Mouse (Mus musculus) myocyte (in vitro differentiated cells): ENCODE measurements around the gene Lcn2. TPM values are rescaled to one million over a fixed set of nuclear protein-coding genes. Genes with fewer than 3 reads are reported as not detected.
A peak's percentile ranks its signal among the peaks of the same experiment; 100 is the strongest.

Experiments
- H3K27me3 ChIP-seq: one replicate; pipeline ENCODE4 v1.6.1; 2011; ENCODE audit not compliant: control insufficient read depth, insufficient read depth, insufficient read length
- H3K36me3 ChIP-seq: one replicate; pipeline ENCODE4 v1.6.1; 2011; ENCODE audit not compliant: control insufficient read depth, insufficient read depth
- H3K4me2 ChIP-seq: one replicate; pipeline ENCODE4 v1.6.1; 2011; ENCODE audit warnings: low read depth, control low read depth
- H3K4me3 ChIP-seq: one replicate; pipeline ENCODE4 v1.5.1; 2011; ENCODE audit warnings: mild to moderate bottlenecking, control low read depth, moderate library complexity
- H3K79me2 ChIP-seq: one replicate; pipeline ENCODE4 v1.6.1; 2011; ENCODE audit not compliant: control insufficient read depth, insufficient read depth
- H3ac ChIP-seq: one replicate; pipeline ENCODE4 v1.6.1; 2011; ENCODE audit not compliant: control insufficient read depth, insufficient read length
- CEBPB ChIP-seq: IDR thresholded peaks from 2 replicates; pipeline ENCODE4 v1.6.1; 2011; ENCODE audit warnings: mild to moderate bottlenecking, moderate library complexity; ENCODE audit not compliant: poor library complexity, insufficient read depth, severe bottlenecking
- E2F4 ChIP-seq: IDR thresholded peaks from one replicate; pipeline ENCODE4 v1.6.1; 2011; ENCODE audit warnings: mild to moderate bottlenecking, control low read depth, moderate library complexity; ENCODE audit not compliant: insufficient read depth
- MAX ChIP-seq: IDR thresholded peaks from one replicate; pipeline ENCODE4 v1.6.1; 2011; ENCODE audit warnings: low read depth, mild to moderate bottlenecking, control low read depth
- MYOD1 ChIP-seq, 3 experiments: IDR thresholded peaks; one replicate each; pipeline ENCODE4 v1.6.1; 2011; ENCODE audit warnings: control low read depth in 2 of 3, low read depth in 2 of 3, mild to moderate bottlenecking in 2 of 3, moderate library complexity in 1 of 3; ENCODE audit not compliant: insufficient read length in 2 of 3, control insufficient read depth in 1 of 3
- MYOG ChIP-seq, 3 experiments: IDR thresholded peaks; one replicate each; pipeline ENCODE4 v1.6.1; 2011; ENCODE audit warnings: control low read depth in 2 of 3, low read depth in 2 of 3, mild to moderate bottlenecking in 2 of 3; ENCODE audit not compliant: insufficient read length in 2 of 3, control insufficient read depth in 1 of 3, insufficient read depth in 1 of 3
- POLR2A ChIP-seq: IDR thresholded peaks from one replicate; pipeline ENCODE4 v1.6.1; 2011; ENCODE audit warnings: low read depth, mild to moderate bottlenecking, control low read depth, moderate library complexity; ENCODE audit not compliant: insufficient read length
- POLR2AphosphoS2 ChIP-seq: IDR thresholded peaks from one replicate; pipeline ENCODE4 v1.6.1; 2011; ENCODE audit warnings: low read depth, control low read depth; ENCODE audit not compliant: insufficient read length
- REST ChIP-seq: IDR thresholded peaks from one replicate; pipeline ENCODE4 v1.6.1; 2011; ENCODE audit warnings: mild to moderate bottlenecking, control low read depth, moderate library complexity; ENCODE audit not compliant: insufficient read depth, insufficient read length
- SRF ChIP-seq: IDR thresholded peaks from one replicate; pipeline ENCODE4 v1.6.1; 2011; ENCODE audit warnings: low read depth; ENCODE audit not compliant: control insufficient read depth, insufficient read length
- TCF12 ChIP-seq: IDR thresholded peaks from one replicate; pipeline ENCODE4 v1.6.1; 2011; ENCODE audit warnings: mild to moderate bottlenecking, control low read depth; ENCODE audit not compliant: poor library complexity, insufficient read depth, severe bottlenecking
- TCF3 ChIP-seq: IDR thresholded peaks from one replicate; pipeline ENCODE4 v1.6.1; 2011; ENCODE audit warnings: low read depth, control low read depth; ENCODE audit not compliant: insufficient read length
- USF1 ChIP-seq: IDR thresholded peaks from one replicate; pipeline ENCODE4 v1.6.1; 2011; ENCODE audit warnings: low read depth, mild to moderate bottlenecking, control low read depth, moderate library complexity
- polyA plus RNA-seq: library from polyadenylated mRNA; unstranded; fragments of >200 nt; fragmentation: generic; extraction: Trizol; gene quantifications from one replicate; pipeline ENCODE4 v1.2.1, GENCODE M21; 2012; ENCODE audit warnings: missing spikeins

Gene Lcn2
- polyA plus RNA-seq, 1 experiment = 0.02 TPM

- H3K36me3 ChIP-seq = peaks cover under 1% of the 10 kb centered on the region
- H3K4me2 ChIP-seq = peak overlapping the region; percentile 98
- no peaks in the 10 kb centered on the region for H3K27me3 ChIP-seq
- no peak overlapping the region for H3ac ChIP-seq
- TF ChIP-seq CEBPB (no peak), TCF3 (no peak), MYOD1 (IDR thresholded peaks at IDR 0.05; ENCODE audit: control insufficient read depth in 1 of 3, insufficient read length in 2 of 3, low read depth in 2 of 3) (no peak), SRF (no peak), MYOG (IDR thresholded peaks at IDR 0.05; ENCODE audit: control insufficient read depth in 1 of 3, insufficient read depth in 1 of 3, insufficient read length in 2 of 3, low read depth in 2 of 3) (no peak), REST (no peak), USF1 (no peak), E2F4 (no peak), POLR2AphosphoS2 (no peak), MAX (no peak), TCF12 (no peak), POLR2A (no peak)
- H3K79me2 ChIP-seq = peaks cover 56% of the 10 kb centered on the region
- no peak overlapping the region for H3K4me3 ChIP-seq
These were observed 36.7 kb upstream of the Lcn2 start for GRCm38 (mm10) chr2:32424796-32425195.

GRCm38 (mm10) chr2:32423481-32424331 lies 35.7 kb upstream of the Lcn2 start:
- H3K4me2 ChIP-seq = peak overlapping the region; percentile 98
- no peaks in the 10 kb centered on the region for H3K27me3 ChIP-seq
- peak overlapping the region; percentile 23 for H3K4me3 ChIP-seq
- TF ChIP-seq POLR2AphosphoS2 = no peak
- peak; percentile 38 for TF ChIP-seq POLR2A
- peak; percentile 70 for TF ChIP-seq CEBPB
- peaks cover 50% of the 10 kb centered on the region for H3K79me2 ChIP-seq
- H3K36me3 ChIP-seq = peaks cover 6% of the 10 kb centered on the region
- no peak overlapping the region for H3ac ChIP-seq

GRCm38 (mm10) chr2:32421851-32422251 lies 33.8 kb upstream of the Lcn2 start:
- peaks cover 23% of the 10 kb centered on the region for H3K36me3 ChIP-seq
- no peak for TF ChIP-seq MYOD1 (IDR thresholded peaks at IDR 0.05; ENCODE audit: control insufficient read depth in 1 of 3, insufficient read length in 2 of 3, low read depth in 2 of 3)
- H3K79me2 ChIP-seq = peaks cover 32% of the 10 kb centered on the region
- H3ac ChIP-seq = no peak overlapping the region
- H3K4me3 ChIP-seq = no peak overlapping the region
- no peaks in the 10 kb centered on the region for H3K27me3 ChIP-seq
- H3K4me2 ChIP-seq = no peak overlapping the region

GRCm38 (mm10) chr2:32420647-32421046 lies 32.6 kb upstream of the Lcn2 start:
- Histone ChIP-seq H3K4me3 (no peak overlapping the region), H3K36me3 (peaks cover 23% of the 10 kb centered on the region), H3K79me2 (peaks cover 22% of the 10 kb centered on the region), H3K4me2 (no peak overlapping the region), H3ac (no peak overlapping the region), H3K27me3 (no peaks in the 10 kb centered on the region)
- TF ChIP-seq TCF3 (no peak), MYOG (IDR thresholded peaks at IDR 0.05; ENCODE audit: control insufficient read depth in 1 of 3, insufficient read depth in 1 of 3, insufficient read length in 2 of 3, low read depth in 2 of 3) (no peak), POLR2AphosphoS2 (no peak), TCF12 (no peak), SRF (no peak), MAX (no peak), POLR2A (no peak), E2F4 (no peak), CEBPB (no peak), USF1 (no peak), MYOD1 (IDR thresholded peaks at IDR 0.05; ENCODE audit: control insufficient read depth in 1 of 3, insufficient read length in 2 of 3, low read depth in 2 of 3) (no peak), REST (no peak)

GRCm38 (mm10) chr2:32420066-32420608 lies 32.1 kb upstream of the Lcn2 start:
- H3K79me2 ChIP-seq = peaks cover 22% of the 10 kb centered on the region
- no peak for TF ChIP-seq CEBPB
- TF ChIP-seq TCF12 = no peak
- no peak for TF ChIP-seq MYOD1 (IDR thresholded peaks at IDR 0.05; ENCODE audit: control insufficient read depth in 1 of 3, insufficient read length in 2 of 3, low read depth in 2 of 3)
- TF ChIP-seq TCF3 = no peak
- TF ChIP-seq USF1 = no peak
- TF ChIP-seq MAX = no peak
- TF ChIP-seq E2F4 = no peak
- no peak for TF ChIP-seq POLR2A
- no peak for TF ChIP-seq SRF
- TF ChIP-seq MYOG (IDR thresholded peaks at IDR 0.05; ENCODE audit: control insufficient read depth in 1 of 3, insufficient read depth in 1 of 3, insufficient read length in 2 of 3, low read depth in 2 of 3) = no peak
- TF ChIP-seq REST = no peak
- no peak for TF ChIP-seq POLR2AphosphoS2
- no peak overlapping the region for H3K4me3 ChIP-seq
- no peak overlapping the region for H3ac ChIP-seq
- H3K36me3 ChIP-seq = peaks cover 23% of the 10 kb centered on the region
- no peaks in the 10 kb centered on the region for H3K27me3 ChIP-seq
- H3K4me2 ChIP-seq = no peak overlapping the region
